Mouse (Mus musculus) cerebellum, postnatal 36 days (tissue): ENCODE results near the gene Iqcn.
A peak's percentile ranks its signal among the peaks of the same experiment; 100 is the strongest.

Source experiments
- DNase-seq, 2 experiments: peaks; one replicate each; pipeline ENCODE4 v3.0.0; 2021 to 2022; ENCODE audit warnings: mixed read lengths in 2 of 2

Gene Iqcn

DNA sequence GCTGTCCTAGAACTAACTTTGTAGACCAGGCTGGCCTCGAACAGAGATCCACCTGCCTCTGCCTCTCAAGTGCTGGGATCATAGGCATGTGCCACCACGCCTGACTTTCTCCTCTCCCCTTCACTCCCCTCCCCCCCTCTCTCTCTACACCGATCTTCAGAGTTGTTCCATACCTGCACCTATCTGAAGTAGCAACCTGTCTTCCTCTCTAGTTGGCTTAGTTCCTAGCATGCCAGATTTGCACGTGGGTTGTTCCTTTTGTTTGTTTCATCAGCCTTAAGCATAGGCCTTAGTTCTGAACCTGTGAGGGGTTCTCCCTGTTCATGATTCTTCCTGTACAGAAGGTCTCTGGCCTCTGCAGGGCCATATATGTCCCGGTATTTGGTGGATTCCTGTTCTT, 34.4 kb downstream of the Iqcn start:
- no peak for DNase-seq

DNA sequence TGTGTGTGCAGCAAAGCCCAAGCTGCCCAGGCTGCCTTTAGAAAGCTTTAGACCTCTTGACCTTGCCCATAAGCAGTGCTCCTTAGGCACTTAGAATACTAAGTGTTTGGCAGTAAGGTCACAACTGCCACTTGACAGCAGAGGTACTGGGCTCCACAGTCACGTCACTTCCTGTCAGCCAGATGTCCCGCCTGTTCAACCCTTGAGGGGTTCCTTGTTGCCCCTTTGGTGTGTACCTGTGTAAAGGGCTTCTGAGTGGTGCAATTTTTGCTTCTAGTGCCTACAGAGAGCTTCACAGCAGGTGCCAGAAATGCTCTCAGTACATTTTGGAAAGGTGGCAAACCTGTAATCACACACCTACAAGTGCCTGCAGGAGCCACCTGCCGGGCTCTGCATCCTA, 35.0 kb downstream of the Iqcn start:
- DNase-seq: no peak

DNA sequence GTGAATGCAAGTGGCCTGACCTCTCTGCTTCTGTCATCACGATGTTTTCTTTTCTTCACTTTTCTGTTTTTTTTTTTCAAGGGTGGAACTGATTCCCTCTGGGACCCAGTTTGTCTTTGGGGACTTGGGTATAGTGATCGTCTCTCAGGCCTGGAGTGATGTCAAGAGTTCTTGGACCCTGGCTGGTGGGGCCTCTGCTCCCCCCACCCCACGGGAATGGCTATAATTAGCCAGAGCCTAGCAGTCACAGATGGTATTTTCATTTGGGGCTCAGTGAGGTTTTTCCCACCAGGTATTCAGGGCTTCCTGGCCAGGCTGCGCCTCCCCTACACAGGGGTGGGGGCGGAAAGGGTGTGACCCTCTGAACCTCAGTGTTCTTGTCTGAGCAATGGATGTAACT, 38.4 kb downstream of the Iqcn start:
- no peak for DNase-seq

- DNase-seq: no peak
These were observed 38.9 kb downstream of the Iqcn start for GRCm38 (mm10) chr8:70742176-70742575.

DNA sequence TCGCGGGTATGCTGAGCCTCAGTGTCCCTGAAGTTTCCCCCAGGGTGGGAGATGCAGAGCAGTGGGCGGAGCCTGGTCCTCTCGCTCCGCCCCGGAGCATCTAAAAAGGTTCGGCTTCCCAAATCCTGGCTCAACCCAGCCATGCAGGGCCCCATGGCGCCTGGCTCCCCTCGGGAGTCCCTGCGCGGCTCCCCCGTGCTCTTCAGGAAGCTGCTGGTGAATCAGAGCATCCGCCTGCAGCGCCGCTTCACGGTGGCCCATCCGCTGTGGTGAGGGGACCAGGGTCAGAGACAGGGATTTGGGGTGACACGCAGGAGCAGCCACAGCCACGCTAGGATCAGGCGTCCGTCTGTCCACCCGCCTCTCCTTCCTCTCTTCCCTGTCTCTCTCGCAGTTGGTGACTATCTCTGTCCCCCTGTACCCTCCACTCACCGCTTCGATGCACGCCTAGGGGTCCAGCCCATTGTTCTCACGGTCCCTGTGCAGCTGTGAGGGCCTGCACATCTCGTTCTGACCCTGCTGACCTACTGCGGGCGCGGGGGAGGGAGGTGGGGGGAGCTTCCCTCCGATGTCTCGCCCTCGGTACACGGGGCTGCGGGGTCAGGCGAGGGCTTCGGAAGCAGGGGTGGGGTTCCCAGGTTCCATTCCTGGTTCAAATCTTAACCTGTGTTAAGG, 39.9 kb downstream of the Iqcn start:
- DNase-seq: no peak

- DNase-seq: peak; percentile 34 to 40
These were observed 40.7 kb downstream of the Iqcn start for GRCm38 (mm10) chr8:70743656-70744590.

- no peak for DNase-seq
These were observed 41.5 kb downstream of the Iqcn start for GRCm38 (mm10) chr8:70744806-70745205.

GRCm38 (mm10) chr8:70745691-70746220, 42.5 kb downstream of the Iqcn start:
- DNase-seq: no peak

- no peak for DNase-seq
These were observed 43.4 kb downstream of the Iqcn start for GRCm38 (mm10) chr8:70746676-70747075.

DNA sequence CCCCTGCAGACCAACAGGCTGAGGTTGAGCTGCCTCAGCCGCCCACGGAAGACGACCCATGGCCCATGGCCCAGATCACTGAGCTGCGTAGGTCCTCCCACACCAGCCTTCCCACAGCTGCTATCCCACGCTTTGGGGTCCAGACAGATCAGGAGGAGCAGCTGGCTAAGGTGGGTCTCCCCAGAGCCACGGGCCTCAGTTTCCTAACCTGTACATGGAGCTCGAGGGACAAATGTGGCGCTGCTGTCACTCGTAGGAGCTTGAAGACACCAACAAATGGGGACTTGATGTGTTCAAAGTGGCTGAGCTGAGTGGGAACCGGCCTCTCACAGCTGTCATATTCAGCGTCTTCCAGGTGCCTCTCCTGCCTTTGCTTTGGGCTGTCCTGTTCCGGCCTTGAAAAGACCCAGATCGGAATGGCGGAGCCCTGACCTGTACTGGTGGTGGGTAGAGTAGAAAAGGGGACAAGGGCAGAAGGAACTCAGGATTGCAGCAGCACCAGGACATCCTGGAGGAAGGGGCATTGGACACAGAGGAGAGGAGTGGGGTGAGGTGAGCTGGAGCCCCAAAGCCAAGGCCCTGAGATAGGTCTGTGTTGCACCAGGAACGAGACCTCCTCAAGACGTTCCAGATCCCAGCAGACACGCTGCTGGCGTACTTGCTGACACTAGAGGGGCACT, 44.1 kb downstream of the Iqcn start:
- DNase-seq: no peak

GRCm38 (mm10) chr8:70748246-70749096, 45.2 kb downstream of the Iqcn start:
- no peak for DNase-seq

- no peak for DNase-seq
These were observed 45.9 kb downstream of the Iqcn start for GRCm38 (mm10) chr8:70749097-70749674.

- no peak for DNase-seq
These were observed 46.9 kb downstream of the Iqcn start for GRCm38 (mm10) chr8:70750128-70750680.

DNA sequence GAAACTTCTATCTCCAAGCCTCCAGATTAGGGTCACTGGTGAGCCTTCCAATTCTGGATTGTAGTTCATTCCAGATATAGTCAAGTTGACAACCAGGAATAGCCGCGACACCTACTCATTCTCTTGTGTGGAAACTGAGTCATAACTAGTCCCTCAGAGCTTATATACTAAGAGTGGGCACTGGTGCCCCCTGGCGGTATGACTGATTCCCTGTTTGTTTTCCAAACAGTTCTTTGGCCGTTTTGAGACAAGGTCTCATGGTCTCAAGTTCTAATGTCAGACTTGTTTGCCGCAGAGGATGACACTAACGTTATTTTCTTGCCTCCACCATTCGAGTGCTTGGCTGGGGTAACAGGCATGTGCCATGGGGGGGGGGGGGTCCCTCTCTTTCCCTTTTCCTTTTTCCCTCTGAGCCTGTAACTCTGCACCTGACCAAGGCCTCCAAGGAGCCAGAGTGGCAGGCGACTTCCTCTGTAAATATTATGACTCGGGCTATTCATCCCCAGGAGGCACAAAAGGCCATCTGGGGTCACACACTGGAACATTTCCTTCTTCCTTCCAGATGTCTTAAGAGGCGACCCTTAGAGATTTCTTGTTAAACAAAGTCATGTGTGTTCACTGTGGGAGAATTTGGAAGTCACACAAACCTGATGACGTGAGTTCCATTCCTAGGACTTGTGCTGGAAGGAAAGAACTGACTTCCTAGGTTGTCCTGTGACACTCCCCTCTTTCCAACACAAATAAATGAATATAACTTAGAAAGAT, 48.9 kb downstream of the Iqcn start:
- peak; percentile 79 to 80 for DNase-seq

DNA sequence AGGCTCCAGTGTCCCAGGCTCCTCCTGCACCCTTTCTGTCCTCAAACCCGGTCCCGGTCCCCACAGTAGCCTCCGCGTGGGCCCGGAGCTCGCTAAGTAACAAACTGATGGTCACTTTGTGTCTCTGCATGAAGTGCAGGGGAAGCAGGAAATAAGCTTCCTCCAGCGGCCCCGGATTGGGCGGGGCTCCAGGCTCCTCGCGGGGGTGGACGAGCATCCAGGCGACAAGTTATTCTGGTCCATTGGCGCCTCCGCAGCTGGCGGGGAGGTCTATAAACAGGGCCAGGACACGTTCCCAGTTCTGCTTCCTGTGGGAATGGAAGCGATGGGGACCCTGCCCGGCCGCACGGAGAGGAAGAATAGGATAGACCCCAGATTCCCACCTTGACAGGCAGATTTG, 49.9 kb downstream of the Iqcn start:
- peak in 1 of 2 experiments; percentile 56 for DNase-seq

- peak; percentile 94 to 95 for DNase-seq
These were observed 51.0 kb downstream of the Iqcn start, which contains the start of gene Rab3a for GRCm38 (mm10) chr8:70754043-70754870. Rab3a (plus strand) TSS chr8:70754679.

GRCm38 (mm10) chr8:70754871-70755660, 51.8 kb downstream of the Iqcn start:
- DNase-seq: peak; percentile 82 to 87

- peak in 1 of 2 experiments; percentile 20 for DNase-seq
These were observed 52.6 kb downstream of the Iqcn start for GRCm38 (mm10) chr8:70755661-70756475.
